ENCODE assay signal across 15 mouse cellular contexts in the genomic region with DNA sequence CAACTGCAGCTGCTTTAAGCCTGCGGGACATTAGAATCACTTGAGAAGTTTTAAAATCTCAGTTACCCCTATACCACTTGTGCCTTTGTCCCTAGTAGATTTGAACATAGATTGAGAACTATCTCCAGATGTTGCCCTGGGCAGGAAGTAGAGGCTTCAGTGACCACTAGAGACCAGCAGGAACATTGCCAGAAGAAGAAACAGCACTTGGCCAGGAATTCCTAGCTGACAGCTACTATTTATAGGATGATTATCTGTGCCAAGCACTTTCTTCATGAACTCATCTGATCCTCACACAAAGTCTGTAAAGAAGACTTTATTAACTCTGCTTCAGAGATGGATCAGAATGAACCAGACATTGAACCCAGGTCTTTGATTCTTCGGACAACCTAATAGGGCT.
DNase-seq lines count a peak whose midpoint lies in the region; ATAC-seq and TF ChIP-seq lines count a peak whose summit lies in the region.
"Had no signal": no experiment of that assay in that cellular context is flagged by ENCODE, and none has a peak within 500 bp of the region (broad histone marks: within the 10 kb centered on the region; RNA-seq: fewer than 3 reads in every experiment).

No protein-coding gene starts in this region.

- no peak for ATAC-seq in liver, embryonic 12.5 days
- ATAC-seq: hindbrain, postnatal 0 days; midbrain, embryonic 15.5 days had no signal

- H3K27ac ChIP-seq in liver, adult 2 months (replicated peaks; ENCODE audit: insufficient read depth, low read depth, low read length): no peak overlapping the region
- no peak overlapping the region for H3K27ac ChIP-seq in liver, embryonic 12.5 days
- H3K27ac ChIP-seq: embryonic facial prominence, embryonic 12.5 days; hindbrain, postnatal 0 days; kidney, embryonic 15.5 days; left cerebral cortex, adult 2 months; midbrain, embryonic 15.5 days had no signal

- H3K4me2 ChIP-seq in liver, embryonic 12.5 days: no peak overlapping the region
- H3K4me2 ChIP-seq: embryonic facial prominence, embryonic 12.5 days; kidney, embryonic 15.5 days; midbrain, embryonic 15.5 days had no signal

- 94% methylated on average over 2 of the region's 2 CpGs for WGBS in liver, adult 2 months
- WGBS in liver, embryonic 12.5 days (ENCODE audit: insufficient replicate concordance): 64% methylated on average over 2 of the region's 2 CpGs

- H3K4me3 ChIP-seq in liver, adult 2 months (ENCODE audit: insufficient read depth, low read depth, low read length): no peak overlapping the region
- no peak overlapping the region for H3K4me3 ChIP-seq in liver, embryonic 12.5 days
- H3K4me3 ChIP-seq: embryonic facial prominence, embryonic 12.5 days; kidney, embryonic 15.5 days; left cerebral cortex, adult 2 months; midbrain, embryonic 15.5 days had no signal

- peak; percentile 16 to 31 for DNase-seq in heart, adult 9 months (ENCODE audit: low spot score in 2 of 2)
- DNase-seq in heart, adult 11 months: no peak
- DNase-seq in liver, adult 2 months (ENCODE audit: extremely low read depth, low read depth, low spot score): peak; percentile 11
- DNase-seq in liver: no peak
- DNase-seq in heart, postnatal 10 days: peak; percentile 45 to 48
- DNase-seq in skeletal muscle tissue, adult 2 months (ENCODE audit: low read depth, low spot score): peak; percentile 25
- DNase-seq: adrenal gland, postnatal 36 days; cerebellum, adult 8-10 months; gastrocnemius, postnatal 10 days had no signal

- no peak overlapping the region for H3K9ac ChIP-seq in liver, adult 2 months (ENCODE audit: low read depth, low read length)
- H3K9ac ChIP-seq in liver, embryonic 12.5 days: no peak overlapping the region
- H3K9ac ChIP-seq: embryonic facial prominence, embryonic 12.5 days; kidney, embryonic 15.5 days; midbrain, embryonic 15.5 days had no signal

- no peak for TF ChIP-seq CTCF in liver, adult 2 months (IDR thresholded peaks at IDR 0.05; ENCODE audit: low read depth, low read length)

- H3K79me2 ChIP-seq in liver, adult 2 months (ENCODE audit: control insufficient read depth, insufficient read depth, low read length): no peaks in the 10 kb centered on the region

- H3K9me3 ChIP-seq in liver, embryonic 12.5 days (replicated peaks): no peaks in the 10 kb centered on the region
- H3K9me3 ChIP-seq: embryonic facial prominence, embryonic 12.5 days; kidney, embryonic 15.5 days; midbrain, embryonic 15.5 days had no signal

- intact Hi-C loops in heart, postnatal 10 days (cut with DNase I): no loop called here

- H3K27me3 ChIP-seq in liver, adult 2 months (ENCODE audit: control insufficient read depth, insufficient read depth, low read length): no peaks in the 10 kb centered on the region
- H3K27me3 ChIP-seq in liver, embryonic 12.5 days (replicated peaks): no peaks in the 10 kb centered on the region
- H3K27me3 ChIP-seq: embryonic facial prominence, embryonic 12.5 days; kidney, embryonic 15.5 days; midbrain, embryonic 15.5 days had no signal

- no peaks in the 10 kb centered on the region for H3K36me3 ChIP-seq in liver, adult 2 months (ENCODE audit: control insufficient read depth, insufficient read depth, low read length)
- no peaks in the 10 kb centered on the region for H3K36me3 ChIP-seq in liver, embryonic 12.5 days
- H3K36me3 ChIP-seq: embryonic facial prominence, embryonic 12.5 days; kidney, embryonic 15.5 days; midbrain, embryonic 15.5 days had no signal

- no peaks in the 10 kb centered on the region for H3K4me1 ChIP-seq in liver, adult 2 months (ENCODE audit: control insufficient read depth, insufficient read depth, low read length)
- H3K4me1 ChIP-seq in liver, embryonic 12.5 days: no peaks in the 10 kb centered on the region
- H3K4me1 ChIP-seq: embryonic facial prominence, embryonic 12.5 days; kidney, embryonic 15.5 days; midbrain, embryonic 15.5 days had no signal

- TF ChIP-seq POLR2A in liver, adult 2 months (IDR thresholded peaks at IDR 0.05; ENCODE audit: extremely low read depth, insufficient read depth, low read length): no peak

Comparison
In these comparisons a context has a peak if more than half of its experiments do, and no peak if none do; other contexts are left out.
1. DNase-seq: peak in heart, adult 9 months (2 of 2), liver, adult 2 months (single experiment), heart, postnatal 10 days (2 of 2) and skeletal muscle tissue, adult 2 months (single experiment); none in heart, adult 11 months (single experiment) and liver (single experiment).